Mouse (Mus musculus) limb, embryonic 12.5 days (tissue): Measurements from ENCODE around the gene Park7. TPM values are rescaled to one million over a fixed set of nuclear protein-coding genes. Genes with fewer than 3 reads are reported as not detected.

Source experiments
- ATAC-seq: fragments of 200-750 bp; cut with Nextera tagmentation; 2 replicates; pipeline ENCODE4 v1.8.0; 2017; ENCODE audit warnings: low read depth, moderate TSS enrichment; ENCODE audit not compliant: insufficient number of reproducible peaks, insufficient read depth, low FRiP score, low TSS enrichment
- H3K27ac ChIP-seq: fragments of 300-500 bp; sonication (generic); 2 replicates; pipeline ENCODE4 v1.5.1; 2016; ENCODE audit warnings: mild to moderate bottlenecking, moderate library complexity
- H3K27me3 ChIP-seq: fragments of 300-500 bp; sonication (generic); 2 replicates; pipeline ENCODE4 v1.6.1; 2016; ENCODE audit warnings: mild to moderate bottlenecking, moderate library complexity
- H3K36me3 ChIP-seq: fragments of 300-500 bp; sonication (generic); 2 replicates; pipeline ENCODE4 v1.6.1; 2016; ENCODE audit warnings: mild to moderate bottlenecking, moderate library complexity
- H3K4me1 ChIP-seq: fragments of 300-500 bp; sonication (generic); replicated peaks from 2 replicates; pipeline ENCODE4 v1.6.1; 2016
- H3K4me2 ChIP-seq: fragments of 300-500 bp; sonication (generic); 2 replicates; pipeline ENCODE4 v1.6.1; 2016; ENCODE audit warnings: mild to moderate bottlenecking, moderate library complexity
- H3K4me3 ChIP-seq: fragments of 300-500 bp; sonication (generic); replicated peaks from 2 replicates; pipeline ENCODE4 v1.5.1; 2016; ENCODE audit warnings: mild to moderate bottlenecking
- H3K9ac ChIP-seq: fragments of 300-500 bp; sonication (generic); replicated peaks from 2 replicates; pipeline ENCODE4 v1.6.1; 2016; ENCODE audit warnings: mild to moderate bottlenecking, moderate library complexity
- H3K9me3 ChIP-seq: fragments of 300-500 bp; sonication (generic); 2 replicates; pipeline ENCODE4 v1.6.1; 2016; ENCODE audit warnings: mild to moderate bottlenecking, moderate library complexity
- WGBS: fragments of 180-500 bp; shearing (Covaris S2); methylation state at CpG from one replicate; pipeline ENCODE4 v1.1.7; 2016; 5-methylcytosine and 5-hydroxymethylcytosine counted together
- polyA plus RNA-seq: library from polyadenylated mRNA; unstranded; fragments of >200 nt; fragmentation: Nextera tagmentation; extraction: Ambion mirVana; gene quantifications from 2 replicates; pipeline ENCODE4 v1.2.1, GENCODE M21; 2016

Gene Park7
- polyA plus RNA-seq = 441 and 447 TPM in 2 replicates

GRCm38 (mm10) chr4:150914290-150914733, at the start of gene Park7, which contains the start of gene Tnfrsf9:
Gene Park7, minus strand, starts transcription at chr4:150914437.
Gene Tnfrsf9, plus strand, starts transcription at chr4:150914562.
- ATAC-seq = peak; percentile 67
- WGBS = under 1% methylated on average over 48 of the region's 48 CpGs
- H3K27ac ChIP-seq = peak within 1 kb of the TSS; percentile 90
- H3K4me3 ChIP-seq = peak within 1 kb of the TSS; percentile 66
- peaks cover 18% of the 10 kb centered on the region for H3K4me1 ChIP-seq
- H3K9me3 ChIP-seq = no peaks in the 10 kb centered on the region
- peak within 1 kb of the TSS; percentile 69 for H3K4me2 ChIP-seq
- peak within 1 kb of the TSS; percentile 78 for H3K9ac ChIP-seq
- H3K36me3 ChIP-seq = no peaks in the 10 kb centered on the region
- H3K27me3 ChIP-seq = no peaks in the 10 kb centered on the region

GRCm38 (mm10) chr4:150963711-150964110, 49.5 kb upstream of the Park7 start:
- H3K27me3 ChIP-seq = peaks cover 5% of the 10 kb centered on the region; the same call in 1 of the 2 replicates
- no peaks in the 10 kb centered on the region for H3K9me3 ChIP-seq
- WGBS = 69% methylated on average over 2 of the region's 2 CpGs
- no peak overlapping the region for H3K27ac ChIP-seq
- no peak overlapping the region for H3K9ac ChIP-seq
- no peaks in the 10 kb centered on the region for H3K36me3 ChIP-seq
- H3K4me3 ChIP-seq = no peak overlapping the region
- H3K4me2 ChIP-seq = no peak overlapping the region
- no peak for ATAC-seq
- H3K4me1 ChIP-seq = no peaks in the 10 kb centered on the region; the same call in 1 of the 2 replicates

GRCm38 (mm10) chr4:150962231-150962630, 48.0 kb upstream of the Park7 start:
- no peak overlapping the region for H3K4me2 ChIP-seq
- no peak overlapping the region for H3K4me3 ChIP-seq
- ATAC-seq = no peak
- H3K27me3 ChIP-seq = peaks cover 5% of the 10 kb centered on the region; the same call in 1 of the 2 replicates
- H3K36me3 ChIP-seq = no peaks in the 10 kb centered on the region
- 61% methylated on average over 6 of the region's 6 CpGs for WGBS
- H3K4me1 ChIP-seq = no peaks in the 10 kb centered on the region; the same call in 1 of the 2 replicates
- no peak overlapping the region for H3K9ac ChIP-seq
- no peak overlapping the region for H3K27ac ChIP-seq
- H3K9me3 ChIP-seq = no peaks in the 10 kb centered on the region

GRCm38 (mm10) chr4:150958536-150958935, 44.3 kb upstream of the Park7 start:
- WGBS = 86% methylated on average over 7 of the region's 7 CpGs
- Histone ChIP-seq H3K4me3 (no peak overlapping the region), H3K27me3 (peaks cover 5% of the 10 kb centered on the region; the same call in 1 of the 2 replicates), H3K9me3 (no peaks in the 10 kb centered on the region), H3K36me3 (no peaks in the 10 kb centered on the region), H3K4me1 (no peaks in the 10 kb centered on the region), H3K4me2 (no peak overlapping the region), H3K27ac (no peak overlapping the region), H3K9ac (no peak overlapping the region)
- ATAC-seq = no peak

- H3K27me3 ChIP-seq = peaks cover 3% of the 10 kb centered on the region; the same call in 1 of the 2 replicates
- no peak overlapping the region for H3K4me3 ChIP-seq
- H3K4me2 ChIP-seq = no peak overlapping the region
- no peak overlapping the region for H3K9ac ChIP-seq
- no peaks in the 10 kb centered on the region for H3K4me1 ChIP-seq
- no peaks in the 10 kb centered on the region for H3K9me3 ChIP-seq
- no peak overlapping the region for H3K27ac ChIP-seq
- no peaks in the 10 kb centered on the region for H3K36me3 ChIP-seq
- 54% methylated on average over 1 of the region's 1 CpGs for WGBS
- no peak for ATAC-seq
These were observed 42.8 kb upstream of the Park7 start for GRCm38 (mm10) chr4:150957106-150957458.

- H3K36me3 ChIP-seq = no peaks in the 10 kb centered on the region
- WGBS = 81% methylated on average over 13 of the region's 13 CpGs
- H3K27ac ChIP-seq = no peak overlapping the region
- no peak overlapping the region for H3K9ac ChIP-seq
- H3K9me3 ChIP-seq = no peaks in the 10 kb centered on the region
- ATAC-seq = no peak; the same call in 1 of the 2 replicates
- H3K27me3 ChIP-seq = no peaks in the 10 kb centered on the region; the same call in 1 of the 2 replicates
- H3K4me1 ChIP-seq = no peaks in the 10 kb centered on the region
- no peak overlapping the region for H3K4me2 ChIP-seq
- no peak overlapping the region for H3K4me3 ChIP-seq
These were observed 42.3 kb upstream of the Park7 start for GRCm38 (mm10) chr4:150956369-150957105.

GRCm38 (mm10) chr4:150950972-150951371, 36.7 kb upstream of the Park7 start:
- WGBS = 83% methylated on average over 10 of the region's 10 CpGs

GRCm38 (mm10) chr4:150944707-150945106, 30.5 kb upstream of the Park7 start:
- no peak for ATAC-seq
- Histone ChIP-seq H3K9me3 (no peaks in the 10 kb centered on the region), H3K4me1 (no peaks in the 10 kb centered on the region), H3K4me3 (no peak overlapping the region), H3K36me3 (no peaks in the 10 kb centered on the region), H3K27ac (no peak overlapping the region), H3K4me2 (no peak overlapping the region), H3K27me3 (no peaks in the 10 kb centered on the region), H3K9ac (no peak overlapping the region)
- WGBS = 92% methylated on average over 7 of the region's 7 CpGs

More at GRCm38 (mm10) chr4:150950972-150951371, 36.7 kb upstream of the Park7 start:
- Histone ChIP-seq H3K27ac (no peak overlapping the region), H3K36me3 (no peaks in the 10 kb centered on the region), H3K9me3 (no peaks in the 10 kb centered on the region), H3K4me1 (no peaks in the 10 kb centered on the region), H3K4me3 (no peak overlapping the region), H3K9ac (no peak overlapping the region), H3K27me3 (no peaks in the 10 kb centered on the region; the same call in 1 of the 2 replicates), H3K4me2 (no peak overlapping the region)
- ATAC-seq = no peak

GRCm38 (mm10) chr4:150939991-150940651, 25.9 kb upstream of the Park7 start:
- H3K4me2 ChIP-seq = no peak overlapping the region
- H3K27ac ChIP-seq = no peak overlapping the region
- ATAC-seq = no peak
- H3K9me3 ChIP-seq = no peaks in the 10 kb centered on the region
- no peak overlapping the region for H3K4me3 ChIP-seq
- no peaks in the 10 kb centered on the region for H3K36me3 ChIP-seq
- H3K9ac ChIP-seq = no peak overlapping the region
- H3K4me1 ChIP-seq = no peaks in the 10 kb centered on the region
- 66% methylated on average over 13 of the region's 13 CpGs for WGBS
- H3K27me3 ChIP-seq = no peaks in the 10 kb centered on the region

GRCm38 (mm10) chr4:150938063-150938452, 23.8 kb upstream of the Park7 start:
- no peak for ATAC-seq
- Histone ChIP-seq H3K27ac (no peak overlapping the region), H3K4me2 (peak overlapping the region; percentile 19; the same call in 1 of the 2 replicates), H3K27me3 (no peaks in the 10 kb centered on the region), H3K9ac (no peak overlapping the region), H3K9me3 (no peaks in the 10 kb centered on the region), H3K4me1 (no peaks in the 10 kb centered on the region), H3K4me3 (no peak overlapping the region), H3K36me3 (no peaks in the 10 kb centered on the region)
- WGBS = 56% methylated on average over 14 of the region's 14 CpGs

- no peak overlapping the region for H3K9ac ChIP-seq
- ATAC-seq = no peak
- no peak overlapping the region for H3K4me3 ChIP-seq
- peak overlapping the region; percentile 19; the same call in 1 of the 2 replicates for H3K4me2 ChIP-seq
- no peaks in the 10 kb centered on the region for H3K27me3 ChIP-seq
- WGBS = 69% methylated on average over 16 of the region's 16 CpGs
- H3K4me1 ChIP-seq = no peaks in the 10 kb centered on the region
- H3K36me3 ChIP-seq = no peaks in the 10 kb centered on the region
- H3K9me3 ChIP-seq = no peaks in the 10 kb centered on the region
- no peak overlapping the region for H3K27ac ChIP-seq
These were observed 23.2 kb upstream of the Park7 start for GRCm38 (mm10) chr4:150937293-150938062.
